Mouse (Mus musculus): ENCODE results near the gene C1qb. TPM values are rescaled to one million over a fixed set of nuclear protein-coding genes. Genes with fewer than 3 reads are reported as not detected.

C1qb gene
- total and polyA plus RNA-seq, 3 experiments: not detected

GRCm38 (mm10) chr4:136896461-136896860, 10.5 kb upstream of the C1qb start:
- dilution Hi-C loops (cut with MboI; ENCODE audit: extremely low pct_ligation_motif_present, extremely low pct_unique_long_range_greater_than_20kb, low sequenced_read_pairs): no loop called here
- no peak for TF ChIP-seq EP300 (IDR thresholded peaks at IDR 0.05; ENCODE audit: low read length)
- TF ChIP-seq CTCF (conservative IDR thresholded peaks at IDR 0.05 in 1 of 2, IDR thresholded peaks at IDR 0.05 in 1 of 2; ENCODE audit: low read depth in 2 of 2, low read length in 2 of 2): no peak
- TF ChIP-seq POLR2A (IDR thresholded peaks at IDR 0.05; ENCODE audit: low read depth, low read length): no peak
- TF ChIP-seq SIN3A (IDR thresholded peaks at IDR 0.05; ENCODE audit: low read length): no peak
- no peak for TF ChIP-seq E2F4 (IDR thresholded peaks at IDR 0.05; ENCODE audit: insufficient replicate concordance, low read depth, low read length)
- H3K36me3 ChIP-seq (replicated peaks in 1 of 2; ENCODE audit: control insufficient read depth in 1 of 2, insufficient read depth in 1 of 2, low read length in 1 of 2): no peaks in the 10 kb centered on the region
- no peaks in the 10 kb centered on the region for H3K9me3 ChIP-seq (replicated peaks; ENCODE audit: low read length)
- no peaks in the 10 kb centered on the region for H3K79me2 ChIP-seq (replicated peaks; ENCODE audit: control insufficient read depth, extremely low read depth, insufficient read depth, poor library complexity, severe bottlenecking)
- no peak overlapping the region for H3K9ac ChIP-seq (ENCODE audit: insufficient read depth, low read depth)
- DNase-seq (ENCODE audit: extremely low read depth): no peak
- H3K4me1 ChIP-seq (ENCODE audit: control insufficient read depth in 1 of 2, insufficient read depth in 2 of 2): no peaks in the 10 kb centered on the region
- H3K27me3 ChIP-seq (replicated peaks): peaks cover 88% of the 10 kb centered on the region
- H3K27ac ChIP-seq (ENCODE audit: insufficient read depth, low read depth): no peak overlapping the region
- in situ Hi-C loops (cut with MboI; ENCODE audit: low pct_ligation_motif_present, low pct_unique_long_range_greater_than_20kb, low sequenced_read_pairs): loop anchor here (5.0 to 10.0 kb wide), 2 partner anchors 86 to 388 kb away; no protein-coding TSS in a partner anchor
- H3K4me3 ChIP-seq (replicated peaks in 1 of 3; ENCODE audit: low read depth in 2 of 3, low read length in 2 of 3, poor library complexity in 1 of 3): no peak overlapping the region
- H3K4me2 ChIP-seq (ENCODE audit: insufficient read depth, low read depth, poor library complexity, severe bottlenecking): no peak overlapping the region

GRCm38 (mm10) chr4:136895861-136896260, 9.9 kb upstream of the C1qb start:
- Histone ChIP-seq H3K4me2 (ENCODE audit: insufficient read depth, low read depth, poor library complexity, severe bottlenecking) (no peak overlapping the region), H3K4me1 (ENCODE audit: control insufficient read depth in 1 of 2, insufficient read depth in 2 of 2) (no peaks in the 10 kb centered on the region), H3K27ac (ENCODE audit: insufficient read depth, low read depth) (no peak overlapping the region), H3K79me2 (replicated peaks; ENCODE audit: control insufficient read depth, extremely low read depth, insufficient read depth, poor library complexity, severe bottlenecking) (no peaks in the 10 kb centered on the region), H3K36me3 (replicated peaks in 1 of 2; ENCODE audit: control insufficient read depth in 1 of 2, insufficient read depth in 1 of 2, low read length in 1 of 2) (no peaks in the 10 kb centered on the region), H3K4me3 (replicated peaks in 1 of 3; ENCODE audit: low read depth in 2 of 3, low read length in 2 of 3, poor library complexity in 1 of 3) (no peak overlapping the region), H3K27me3 (replicated peaks) (peaks cover 88% of the 10 kb centered on the region), H3K9me3 (replicated peaks; ENCODE audit: low read length) (no peaks in the 10 kb centered on the region), H3K9ac (ENCODE audit: insufficient read depth, low read depth) (no peak overlapping the region)
- dilution Hi-C loops (cut with MboI; ENCODE audit: extremely low pct_ligation_motif_present, extremely low pct_unique_long_range_greater_than_20kb, low sequenced_read_pairs): no loop called here
- no peak for DNase-seq (ENCODE audit: extremely low read depth)
- TF ChIP-seq ZMIZ1 (IDR thresholded peaks at IDR 0.05; ENCODE audit: low read depth, low read length) (no peak), USF1 (IDR thresholded peaks at IDR 0.05; ENCODE audit: low read depth, low read length) (no peak), MAX (IDR thresholded peaks at IDR 0.05; ENCODE audit: low read length) (no peak), USF2 (conservative IDR thresholded peaks at IDR 0.05; ENCODE audit: low read depth, low read length) (no peak), ELF1 (IDR thresholded peaks at IDR 0.05; ENCODE audit: low read depth, low read length) (no peak), CHD2 (IDR thresholded peaks at IDR 0.05; ENCODE audit: low read length) (no peak), E2F4 (IDR thresholded peaks at IDR 0.05; ENCODE audit: insufficient replicate concordance, low read depth, low read length) (no peak), ZNF384 (IDR thresholded peaks at IDR 0.05; ENCODE audit: low read depth, low read length) (no peak), PAX5 (IDR thresholded peaks at IDR 0.05; ENCODE audit: low read length) (no peak), BHLHE40 (IDR thresholded peaks at IDR 0.05; ENCODE audit: low read depth, low read length) (no peak), GABPA (IDR thresholded peaks at IDR 0.05; ENCODE audit: insufficient replicate concordance, low read depth, low read length) (no peak)
- in situ Hi-C loops (cut with MboI; ENCODE audit: low pct_ligation_motif_present, low pct_unique_long_range_greater_than_20kb, low sequenced_read_pairs): loop anchor here (5.0 to 10.0 kb wide), 2 partner anchors 86 to 389 kb away; no protein-coding TSS in a partner anchor

- no peaks in the 10 kb centered on the region for H3K9me3 ChIP-seq (replicated peaks; ENCODE audit: low read length)
- H3K27ac ChIP-seq (ENCODE audit: insufficient read depth, low read depth): no peak overlapping the region
- in situ Hi-C loops (cut with MboI; ENCODE audit: low pct_ligation_motif_present, low pct_unique_long_range_greater_than_20kb, low sequenced_read_pairs) (loop anchor here (5.0 to 10.0 kb wide), 3 partner anchors 87 to 390 kb away; no protein-coding TSS in a partner anchor), dilution Hi-C loops (cut with MboI; ENCODE audit: extremely low pct_ligation_motif_present, extremely low pct_unique_long_range_greater_than_20kb, low sequenced_read_pairs) (no loop called here)
- H3K79me2 ChIP-seq (replicated peaks; ENCODE audit: control insufficient read depth, extremely low read depth, insufficient read depth, poor library complexity, severe bottlenecking): no peaks in the 10 kb centered on the region
- 0 out of 4 replicates have a peak, but pooled peaks cover 0 to 3% of the 10 kb centered on the region in 2 experiments for H3K4me1 ChIP-seq (ENCODE audit: control insufficient read depth in 1 of 2, insufficient read depth in 2 of 2)
- H3K4me2 ChIP-seq (ENCODE audit: insufficient read depth, low read depth, poor library complexity, severe bottlenecking): no peak overlapping the region
- no peak overlapping the region for H3K4me3 ChIP-seq (replicated peaks in 1 of 3; ENCODE audit: low read depth in 2 of 3, low read length in 2 of 3, poor library complexity in 1 of 3)
- no peak for DNase-seq (ENCODE audit: extremely low read depth)
- H3K9ac ChIP-seq (ENCODE audit: insufficient read depth, low read depth): no peak overlapping the region
- no peaks in the 10 kb centered on the region for H3K36me3 ChIP-seq (replicated peaks in 1 of 2; ENCODE audit: control insufficient read depth in 1 of 2, insufficient read depth in 1 of 2, low read length in 1 of 2)
- H3K27me3 ChIP-seq (replicated peaks): peaks cover 94% of the 10 kb centered on the region
- TF ChIP-seq NRF1 (IDR thresholded peaks at IDR 0.05; ENCODE audit: low read depth, low read length) (no peak), CHD2 (IDR thresholded peaks at IDR 0.05; ENCODE audit: low read length) (no peak), EP300 (IDR thresholded peaks at IDR 0.05; ENCODE audit: low read length) (no peak), TCF12 (IDR thresholded peaks at IDR 0.05; ENCODE audit: low read depth, low read length) (no peak), MYC (IDR thresholded peaks at IDR 0.05; ENCODE audit: low read depth, low read length) (no peak), USF2 (conservative IDR thresholded peaks at IDR 0.05; ENCODE audit: low read depth, low read length) (no peak), KAT2A (IDR thresholded peaks at IDR 0.05; ENCODE audit: insufficient replicate concordance, low read length) (no peak), ETS1 (conservative IDR thresholded peaks at IDR 0.05; ENCODE audit: low read depth, low read length) (no peak), RCOR1 (conservative IDR thresholded peaks at IDR 0.05; ENCODE audit: low read depth, low read length) (no peak), BHLHE40 (IDR thresholded peaks at IDR 0.05; ENCODE audit: low read depth, low read length) (no peak), ZC3H11A (IDR thresholded peaks at IDR 0.05; ENCODE audit: low read depth, low read length) (no peak), SMC3 (IDR thresholded peaks at IDR 0.05; ENCODE audit: low read depth, low read length) (no peak), USF1 (IDR thresholded peaks at IDR 0.05; ENCODE audit: low read depth, low read length) (no peak), CTCF (conservative IDR thresholded peaks at IDR 0.05 in 1 of 2, IDR thresholded peaks at IDR 0.05 in 1 of 2; ENCODE audit: low read depth in 2 of 2, low read length in 2 of 2) (no peak), POLR2AphosphoS2 (IDR thresholded peaks at IDR 0.05; ENCODE audit: low read depth, low read length) (no peak), GABPA (IDR thresholded peaks at IDR 0.05; ENCODE audit: insufficient replicate concordance, low read depth, low read length) (no peak), RAD21 (IDR thresholded peaks at IDR 0.05; ENCODE audit: low read depth, low read length) (no peak), MAZ (IDR thresholded peaks at IDR 0.05; ENCODE audit: low read depth, low read length) (no peak)
These were observed 8.8 kb upstream of the C1qb start for GRCm38 (mm10) chr4:136894821-136895220.

Data from CH12.LX (cell line).